Mouse (Mus musculus) naive thymus-derived CD4-positive, alpha-beta T cell, adult 2 months (primary cell): ENCODE measurements around the gene Rbm4b.
"Not testable (repeated sequence)": the region's sequence is repeated elsewhere in the genome, so short reads cannot be mapped to it uniquely, and the experiment has no call there.

Experiments used
- DNase-seq: peaks from one replicate; pipeline ENCODE4 v3.0.0-alpha.2; 2011; ENCODE audit warnings: low read depth

The Rbm4b gene

DNA sequence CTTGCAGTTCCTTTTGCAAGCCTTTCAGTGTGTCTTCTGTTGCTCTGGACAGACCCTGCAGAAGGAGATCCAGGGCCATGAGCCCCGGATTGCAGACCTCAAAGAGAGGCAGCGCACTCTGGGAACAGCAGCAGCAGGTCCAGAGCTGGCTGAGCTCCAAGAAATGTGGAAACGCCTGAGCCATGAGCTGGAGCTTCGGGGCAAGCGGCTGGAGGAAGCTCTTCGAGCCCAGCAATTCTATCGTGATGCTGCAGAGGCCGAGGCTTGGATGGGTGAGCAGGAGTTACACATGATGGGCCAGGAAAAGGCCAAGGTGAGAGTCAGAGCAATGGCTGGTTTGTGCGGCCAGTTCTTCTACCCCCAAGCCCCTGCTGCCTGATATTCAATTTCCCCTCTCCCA lies 11.2 kb upstream of the Rbm4b start:
- no peak for DNase-seq

DNA sequence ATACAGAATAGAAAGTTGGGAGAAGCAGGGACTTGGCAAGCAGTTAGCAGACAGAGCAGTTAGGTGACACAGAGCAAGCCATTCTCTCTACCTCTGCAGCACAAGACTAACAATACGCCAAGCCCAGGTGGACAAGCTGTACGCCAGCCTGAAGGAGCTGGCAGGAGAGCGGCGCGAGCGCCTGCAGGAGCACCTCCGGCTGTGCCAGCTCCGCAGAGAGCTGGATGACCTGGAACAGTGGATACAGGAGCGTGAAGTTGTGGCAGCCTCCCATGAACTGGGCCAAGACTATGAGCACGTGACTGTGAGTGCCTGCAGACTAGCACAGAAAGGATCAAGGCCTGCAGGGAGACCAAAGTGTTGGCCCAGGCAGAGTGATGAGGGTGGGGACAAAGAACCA lies 10.6 kb upstream of the Rbm4b start:
- DNase-seq = no peak

DNA sequence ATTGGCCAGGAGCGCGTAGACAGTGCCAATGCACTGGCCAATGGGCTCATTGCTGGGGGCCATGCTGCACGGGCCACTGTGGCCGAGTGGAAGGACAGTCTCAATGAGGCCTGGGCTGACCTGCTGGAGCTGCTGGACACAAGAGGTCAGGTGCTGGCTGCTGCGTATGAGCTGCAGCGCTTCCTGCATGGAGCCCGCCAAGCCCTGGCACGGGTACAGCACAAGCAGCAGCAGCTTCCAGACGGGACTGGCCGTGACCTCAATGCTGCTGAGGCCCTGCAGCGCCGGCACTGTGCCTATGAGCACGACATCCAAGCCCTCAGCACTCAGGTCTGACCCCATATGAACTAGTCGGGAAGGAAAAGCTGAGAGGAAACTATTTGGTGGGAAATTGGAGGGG lies 9.7 kb upstream of the Rbm4b start:
- no peak for DNase-seq

DNA sequence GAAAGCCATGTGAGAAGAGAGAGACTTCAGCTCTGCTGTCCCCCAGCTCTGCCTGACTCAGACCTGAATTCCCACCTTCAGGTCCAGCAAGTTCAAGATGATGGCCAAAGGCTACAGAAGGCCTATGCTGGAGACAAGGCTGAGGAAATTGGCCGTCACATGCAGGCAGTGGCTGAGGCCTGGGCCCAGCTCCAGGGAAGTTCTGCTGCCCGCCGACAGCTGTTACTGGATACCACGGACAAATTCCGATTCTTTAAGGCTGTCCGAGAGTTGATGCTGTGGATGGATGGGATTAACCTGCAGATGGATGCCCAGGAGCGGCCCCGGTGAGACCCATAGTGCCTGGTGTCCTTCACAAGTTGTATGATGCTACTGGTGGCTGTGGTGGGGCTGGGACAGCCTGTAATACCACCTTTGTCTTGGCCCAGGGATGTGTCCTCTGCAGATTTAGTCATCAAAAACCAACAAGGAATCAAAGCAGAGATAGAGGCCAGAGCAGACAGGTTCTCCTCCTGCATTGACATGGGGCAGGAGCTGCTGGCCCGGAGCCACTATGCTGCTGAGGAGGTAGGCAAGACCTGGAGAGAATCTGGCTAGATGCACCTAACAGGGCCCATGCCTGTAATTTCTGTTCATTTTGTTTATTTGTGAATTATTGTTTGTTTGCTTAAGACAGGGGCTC lies 8.5 kb upstream of the Rbm4b start:
- no peak for DNase-seq

DNA sequence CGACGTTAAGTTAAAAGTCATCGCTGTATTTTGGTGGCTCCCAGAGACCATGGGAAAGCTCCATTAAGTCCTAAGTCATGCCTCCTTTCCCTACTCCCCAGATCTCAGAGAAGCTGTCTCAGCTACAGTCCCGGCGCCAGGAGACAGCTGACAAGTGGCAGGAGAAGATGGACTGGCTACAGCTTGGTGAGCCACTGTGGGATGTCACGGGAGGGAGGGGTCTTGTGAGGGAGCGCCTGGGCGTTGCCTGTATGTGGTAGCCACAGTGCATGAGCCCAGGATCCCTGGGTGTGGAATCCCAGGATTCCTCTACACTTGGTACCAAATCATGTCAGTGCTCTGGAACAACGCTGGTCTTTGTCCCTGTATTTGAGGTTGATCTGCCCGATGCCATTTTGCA lies 7.8 kb upstream of the Rbm4b start:
- DNase-seq = no peak

DNA sequence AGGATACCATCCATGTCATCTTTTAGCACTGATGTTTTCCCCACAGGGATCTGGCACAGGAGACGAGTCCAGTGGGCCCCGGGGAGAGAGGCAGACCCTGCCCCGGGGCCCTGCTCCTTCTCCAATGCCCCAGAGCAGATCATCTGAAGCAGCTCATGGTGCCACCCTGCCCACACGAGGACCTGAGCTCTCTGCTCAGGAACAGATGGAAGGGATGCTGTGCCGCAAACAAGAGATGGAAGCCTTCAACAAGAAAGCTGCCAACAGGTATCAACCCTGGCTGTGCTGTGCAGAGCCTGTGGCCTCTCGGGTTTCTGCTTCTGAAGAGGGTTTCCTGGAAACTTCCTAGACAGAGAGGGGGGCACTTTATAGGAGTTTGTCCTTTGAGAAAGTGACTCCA lies 6.3 kb upstream of the Rbm4b start:
- DNase-seq = no peak

DNA sequence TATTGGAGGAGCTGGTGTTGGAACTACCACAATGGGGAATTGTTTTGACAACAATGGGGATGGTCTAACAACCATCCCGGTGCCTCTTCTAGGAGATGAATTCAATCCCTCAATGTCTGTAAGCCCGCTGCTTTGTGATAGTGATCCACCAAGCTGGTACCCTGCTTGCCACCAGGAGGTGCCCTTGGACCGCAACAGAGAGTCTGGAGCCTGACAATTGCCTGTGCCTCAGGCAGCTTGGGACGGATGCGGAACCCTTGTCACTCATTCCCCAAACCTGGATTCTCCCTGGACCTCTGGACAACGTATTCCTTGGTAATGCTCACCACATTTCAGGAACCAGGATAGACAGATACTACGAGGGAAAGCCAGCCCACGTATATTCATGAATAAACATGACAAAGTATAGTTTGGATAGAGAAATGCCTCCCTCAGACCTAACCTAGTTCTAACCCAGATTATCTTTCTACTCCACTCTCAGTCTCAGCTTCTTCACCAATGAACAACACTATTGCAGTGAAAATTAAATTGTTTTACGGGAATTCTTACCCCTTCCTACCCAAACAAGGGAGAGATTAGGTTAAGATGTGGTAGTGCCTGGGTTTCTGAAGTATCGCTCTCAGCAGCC lies 618 bp upstream of the Rbm4b start:
- peak; percentile 94 for DNase-seq

DNA sequence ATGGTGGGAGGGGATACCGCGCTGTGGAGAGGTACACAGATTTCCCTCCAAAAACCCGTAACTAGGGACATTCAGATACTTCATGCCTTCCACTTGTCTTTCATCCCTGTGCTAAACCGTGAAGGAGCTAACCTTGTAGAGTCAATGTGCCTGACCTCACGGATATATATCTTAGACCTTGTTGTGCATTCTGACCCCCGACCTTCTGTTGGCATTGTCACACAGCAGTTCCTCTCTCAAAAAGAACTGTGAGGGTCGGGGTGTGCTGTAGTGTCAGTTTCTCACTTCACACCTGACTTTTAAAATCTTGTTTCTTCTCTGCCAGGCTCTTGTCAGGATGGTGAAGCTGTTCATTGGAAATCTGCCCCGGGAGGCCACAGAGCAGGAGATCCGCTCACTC lies 624 bp downstream of the Rbm4b start:
- DNase-seq = no peak

DNA sequence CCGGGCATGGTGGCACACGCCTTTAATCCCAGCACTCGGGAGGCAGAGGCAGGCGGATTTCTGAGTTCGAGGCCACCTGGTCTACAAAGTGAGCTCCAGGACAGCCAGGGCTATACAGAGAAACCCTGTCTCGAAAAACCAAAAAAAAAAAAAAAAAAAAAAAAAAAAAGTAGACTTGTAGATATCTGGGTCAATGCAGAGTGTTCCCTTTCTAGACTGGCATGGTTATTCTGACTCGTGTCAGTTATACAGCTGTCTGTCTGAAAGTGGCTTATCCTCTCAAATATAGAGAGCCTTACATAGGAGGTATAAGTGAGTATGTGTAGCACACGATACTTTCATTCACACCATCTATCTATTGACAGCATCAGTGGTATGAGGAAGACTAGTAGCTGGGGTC lies 4.2 kb downstream of the Rbm4b start:
- DNase-seq = not testable (repeated sequence)

DNA sequence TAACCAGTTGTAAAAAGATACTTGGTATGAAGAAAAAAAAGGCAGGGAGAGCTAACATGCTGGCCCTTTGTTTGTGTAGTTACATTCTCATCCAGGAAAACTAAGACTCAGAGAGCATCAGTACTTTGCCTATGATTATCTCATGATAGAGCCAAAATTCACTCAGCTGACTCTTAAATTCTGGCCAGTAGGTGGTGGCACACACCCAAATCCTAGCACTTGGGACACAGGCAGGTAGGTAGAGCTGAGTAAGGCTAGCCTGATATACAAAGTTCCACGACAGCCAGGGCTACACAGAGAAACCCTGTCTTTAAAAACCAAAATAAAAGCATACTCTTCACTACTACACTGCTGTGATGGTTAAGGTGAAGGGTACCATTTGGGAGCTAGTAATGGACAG lies 6.6 kb downstream of the Rbm4b start:
- peak; percentile 49 for DNase-seq

DNA sequence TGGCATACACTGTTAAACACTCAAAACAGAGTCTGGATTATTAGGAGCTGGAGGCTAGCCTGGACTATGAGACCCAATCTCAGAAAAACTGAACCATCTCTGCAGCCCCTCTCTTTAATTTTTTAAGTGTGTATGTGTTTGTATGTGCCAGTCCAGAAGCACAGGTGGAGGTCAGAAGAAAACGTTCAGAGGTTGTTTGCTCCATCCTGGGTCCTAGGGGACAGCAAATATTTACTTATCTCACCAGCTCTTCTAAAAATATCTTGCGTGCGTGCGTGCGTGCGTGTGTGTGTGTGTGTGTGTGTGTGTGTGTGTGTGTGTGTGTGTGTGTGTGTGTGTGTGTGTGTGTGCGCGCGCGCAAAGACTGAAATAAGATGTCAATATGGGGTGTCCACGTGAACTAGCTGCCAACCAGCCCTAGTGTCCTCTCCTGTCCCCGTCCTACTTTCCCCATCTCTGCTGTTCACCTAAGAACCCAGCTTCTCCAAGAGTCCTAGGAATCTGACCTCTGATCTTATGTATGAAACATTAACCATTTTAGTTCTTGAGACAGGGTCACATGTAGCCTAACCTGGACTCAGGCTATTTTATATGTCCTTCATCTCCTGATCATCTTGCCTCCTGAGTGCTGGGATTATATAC lies 11.3 kb downstream of the Rbm4b start:
- no peak for DNase-seq

DNA sequence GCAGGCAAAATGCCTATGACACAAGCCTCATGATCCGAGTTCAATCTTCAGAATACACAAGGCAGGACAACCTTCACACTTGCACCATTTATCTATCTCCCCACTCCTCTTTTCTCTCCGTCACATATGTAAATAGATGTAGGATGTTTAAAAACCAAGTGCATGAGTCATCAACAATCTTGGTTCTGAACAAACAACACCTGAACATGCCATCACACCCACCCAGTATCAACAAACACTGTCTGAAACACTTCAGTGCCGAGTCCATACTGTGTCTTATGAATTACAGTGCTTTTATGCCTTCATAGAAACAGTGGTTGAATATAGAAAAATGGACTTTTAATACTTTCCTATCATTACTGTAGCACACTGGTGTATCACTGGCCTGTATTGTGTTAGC lies 16.5 kb downstream of the Rbm4b start:
- no peak for DNase-seq

DNA sequence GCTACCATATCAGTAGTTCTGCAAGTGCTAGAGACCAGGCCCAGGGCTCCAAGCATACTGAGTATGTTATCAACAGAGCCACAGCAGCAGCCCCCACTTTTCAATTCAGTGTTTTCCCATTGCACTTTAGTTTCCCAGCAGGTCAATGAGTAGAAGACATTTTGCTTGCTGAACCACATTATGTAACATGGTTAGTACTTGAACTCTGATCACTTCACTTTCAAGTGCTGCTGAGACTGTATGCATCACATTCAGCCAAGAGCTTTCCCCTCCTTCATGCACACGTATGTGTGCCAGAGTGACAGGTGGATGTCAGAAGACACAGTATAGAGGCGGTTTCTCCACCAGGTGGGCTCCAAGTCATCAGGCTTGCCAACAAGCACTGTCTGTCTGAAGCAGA lies 26.6 kb downstream of the Rbm4b start:
- DNase-seq = no peak

DNA sequence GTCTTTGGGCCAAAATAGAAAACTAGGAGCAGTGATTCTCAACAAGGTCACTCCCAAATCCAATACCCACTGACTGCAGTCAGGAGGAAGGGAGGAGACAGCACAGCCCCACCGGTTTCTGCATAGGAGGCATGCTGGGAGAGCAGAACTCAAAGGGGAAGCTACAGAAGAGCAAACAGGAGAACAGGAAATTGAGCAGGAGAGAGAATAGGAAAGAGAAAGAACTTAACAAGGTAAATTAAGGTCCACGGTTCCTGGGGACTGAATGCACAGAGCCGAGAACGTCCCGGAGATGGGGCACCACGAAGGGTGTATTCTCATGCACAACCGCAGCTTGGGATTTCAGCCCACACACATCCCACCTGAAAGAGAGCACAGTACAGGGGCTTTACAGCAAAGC lies 28.9 kb downstream of the Rbm4b start:
- no peak for DNase-seq

DNA sequence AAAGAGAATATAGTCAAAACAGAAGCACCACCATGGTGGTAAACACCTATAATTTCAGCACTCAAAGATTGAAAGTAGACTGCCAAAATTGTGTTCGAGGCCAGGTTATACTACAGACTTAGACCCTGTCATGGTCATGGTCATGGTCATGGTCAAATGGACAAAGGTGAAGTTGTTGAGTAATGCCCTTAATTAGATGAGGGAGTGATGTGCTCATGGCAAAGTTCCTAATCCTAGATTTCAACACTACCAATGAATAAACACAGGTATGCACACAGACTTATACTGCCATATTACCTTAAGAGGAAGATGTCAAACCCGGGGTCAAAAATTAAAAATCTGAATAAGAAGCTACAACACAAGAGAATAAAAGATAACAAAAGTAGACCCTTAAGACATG lies 30.0 kb downstream of the Rbm4b start:
- no peak for DNase-seq

DNA sequence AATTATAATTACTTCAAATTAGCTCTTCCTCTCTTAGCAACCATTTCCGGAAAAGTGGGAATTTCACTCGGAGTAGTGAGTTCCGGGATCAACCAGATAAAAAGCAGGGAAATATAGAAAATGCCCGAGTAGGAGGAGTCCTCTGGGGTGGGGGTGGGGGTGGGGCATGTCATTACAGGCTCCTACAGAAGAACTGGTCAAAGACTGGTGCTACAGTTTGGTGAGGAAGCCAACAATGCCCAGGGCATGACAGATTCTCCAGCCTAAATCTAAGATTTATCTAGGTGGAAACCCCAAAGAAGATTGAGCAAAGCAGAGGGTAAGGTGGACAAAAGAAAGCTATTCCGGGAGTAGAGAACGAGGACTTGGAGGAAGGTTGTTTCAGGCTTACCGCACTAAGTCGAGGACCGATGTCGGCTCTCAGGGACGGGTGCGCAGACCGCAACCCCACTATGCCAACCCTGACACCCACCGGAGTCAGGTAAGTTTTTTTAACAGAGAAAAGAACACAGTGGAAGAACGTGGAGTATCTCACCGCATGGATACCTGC lies 37.1 kb downstream of the Rbm4b start:
- DNase-seq = no peak

DNA sequence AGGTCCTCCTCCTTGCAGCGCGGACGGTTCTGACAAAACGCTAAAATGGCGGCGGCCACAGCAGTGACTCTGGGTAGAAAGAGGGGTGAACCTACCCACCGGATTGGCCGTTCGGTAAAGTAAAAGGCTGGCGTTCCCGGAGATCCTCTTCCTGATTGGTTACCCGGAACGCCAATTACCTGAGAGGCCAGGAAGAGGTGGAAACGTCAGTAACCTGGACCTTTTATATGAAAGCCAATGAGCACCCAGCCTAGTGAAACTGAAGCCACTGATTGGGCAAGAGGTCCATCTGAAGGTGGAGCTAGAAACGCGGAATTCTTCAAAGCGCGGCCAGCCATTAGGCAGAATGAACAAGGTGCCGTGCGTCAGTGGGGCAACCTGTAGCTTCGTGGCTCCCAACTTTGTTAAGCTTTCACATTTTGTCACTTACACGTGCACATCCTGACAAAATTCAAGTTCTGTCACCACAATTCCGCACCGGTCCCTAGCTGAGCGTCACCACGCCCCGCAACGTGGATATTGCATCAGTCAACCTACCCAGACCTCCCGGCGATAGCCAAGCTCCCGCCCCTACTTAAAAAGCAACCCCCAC lies 37.6 kb downstream of the Rbm4b start, which contains the start of gene Rbm4:
Gene Rbm4 (minus strand): TSS at position 71 of the 592 bp plus-strand sequence.
- DNase-seq = peak; percentile 98

DNA sequence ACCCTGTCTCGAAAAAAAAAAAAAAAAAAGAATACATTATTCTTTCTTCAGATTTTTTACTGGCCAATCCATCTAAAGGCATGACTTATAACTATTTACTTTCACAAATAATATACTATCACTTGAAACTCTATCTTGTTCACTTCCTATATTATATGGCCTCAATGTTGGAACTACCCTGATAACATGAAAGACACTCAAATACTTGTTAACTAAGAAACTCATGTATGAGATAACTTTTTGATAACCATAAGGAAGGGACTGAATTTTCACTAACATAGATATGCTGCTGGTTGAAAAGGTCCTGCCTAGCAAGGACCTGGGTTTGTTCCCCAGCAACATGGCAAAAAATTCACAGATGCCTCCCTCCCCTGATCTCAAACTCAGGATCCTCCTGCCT lies 39.6 kb downstream of the Rbm4b start:
- no peak for DNase-seq

DNA sequence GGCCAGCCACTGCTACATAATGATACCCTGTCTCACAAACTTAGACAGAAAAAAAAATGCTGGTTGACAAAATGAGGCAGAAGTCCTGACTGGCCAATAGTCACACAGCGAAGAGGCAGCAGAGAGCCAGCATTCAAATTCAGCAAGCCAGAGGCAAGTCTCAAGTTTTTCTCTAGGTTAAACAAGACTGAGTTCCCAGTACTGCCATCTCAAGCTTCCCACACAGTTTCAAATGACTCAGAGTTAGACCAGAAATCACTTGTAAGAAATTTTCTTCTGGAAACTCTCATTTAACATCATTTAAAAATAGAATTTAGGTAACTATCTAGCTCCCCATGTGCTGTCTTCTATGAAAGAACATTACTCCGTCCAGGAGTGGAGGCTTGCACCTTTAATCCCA lies 41.5 kb downstream of the Rbm4b start:
- no peak for DNase-seq

DNA sequence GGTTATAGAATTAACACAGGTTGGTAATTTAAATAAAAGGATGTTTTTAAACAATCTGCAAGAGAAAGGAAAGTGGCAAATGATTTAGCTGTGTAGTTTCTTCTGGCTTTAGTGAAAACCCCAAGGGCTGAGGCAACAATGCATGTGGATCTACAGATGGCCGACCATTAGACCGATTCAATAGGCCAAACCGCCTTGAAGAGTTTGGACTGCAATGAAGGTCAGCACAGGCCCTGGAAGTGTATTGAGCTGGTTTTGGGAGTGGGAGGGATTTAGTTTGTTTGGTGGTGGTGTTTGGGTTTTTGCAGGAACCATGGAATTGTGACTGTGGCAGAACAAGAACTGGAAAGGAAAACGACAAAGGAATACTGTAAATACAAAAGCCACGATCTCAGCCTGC lies 42.8 kb downstream of the Rbm4b start:
- no peak for DNase-seq

DNA sequence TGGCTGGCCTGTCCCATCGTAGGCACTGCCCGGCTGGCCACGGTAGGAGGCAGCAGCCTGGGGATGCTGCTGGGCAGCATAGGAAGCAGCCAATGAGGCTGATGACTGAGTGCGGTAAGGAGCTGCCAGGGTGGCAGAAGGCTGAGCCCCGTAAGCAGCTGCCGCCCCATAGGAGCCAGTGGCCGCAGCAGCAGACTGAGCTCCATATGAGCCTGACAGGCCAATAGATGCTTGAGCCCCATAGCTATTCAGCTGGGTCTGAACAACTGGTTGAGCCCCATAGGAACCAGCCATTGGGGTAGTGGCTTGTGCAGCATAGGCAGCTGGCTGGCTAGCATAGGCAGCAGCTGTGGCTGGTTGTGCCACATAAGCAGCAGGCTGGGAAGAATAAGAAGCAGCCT lies 46.4 kb downstream of the Rbm4b start:
- DNase-seq = no peak

DNA sequence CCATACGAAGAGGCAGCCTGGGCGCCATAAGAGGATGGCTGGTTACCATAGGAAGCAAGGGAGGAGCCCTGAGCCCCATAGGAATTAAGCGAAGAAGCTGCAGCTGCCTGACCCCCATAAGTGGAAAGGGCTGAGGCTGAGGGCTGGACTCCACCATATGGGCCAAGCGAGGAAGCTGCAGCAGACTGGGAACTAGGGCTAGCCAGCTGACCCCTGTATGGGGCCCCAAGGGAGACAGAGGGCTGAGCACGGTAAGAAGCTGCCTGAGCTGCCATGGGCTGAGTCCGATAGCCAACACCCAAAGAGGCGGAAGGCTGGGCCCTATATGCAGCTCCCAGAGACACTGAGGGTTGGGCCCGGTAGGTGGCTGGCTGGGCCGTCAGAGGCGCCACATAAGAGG lies 47.0 kb downstream of the Rbm4b start:
- no peak for DNase-seq

DNA sequence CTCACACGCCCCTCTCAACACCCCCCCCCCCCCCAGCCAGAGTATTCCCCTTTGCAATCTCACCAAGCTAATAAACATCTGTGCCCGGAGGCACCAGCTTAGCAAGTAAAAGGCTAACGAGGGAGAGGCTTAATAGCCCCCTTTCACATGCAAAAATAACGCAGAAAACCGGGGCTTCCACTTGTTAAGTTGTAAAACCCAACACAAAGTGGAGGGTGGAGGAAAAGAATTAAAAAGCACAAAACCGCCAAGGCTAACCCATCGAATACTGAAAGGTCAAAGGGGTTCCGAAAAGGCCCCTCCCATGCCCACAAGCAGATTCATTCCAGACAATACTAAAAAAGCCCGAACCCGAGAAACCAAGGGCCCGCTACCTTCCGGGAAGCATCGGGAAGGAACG lies 54.0 kb downstream of the Rbm4b start:
- DNase-seq = no peak
